Mouse (Mus musculus) embryonic fibroblast, embryonic 13.5 days (primary cell): ENCODE measurements around the gene Hpcal4. TPM values are rescaled to one million over a fixed set of nuclear protein-coding genes. Genes with fewer than 3 reads are reported as not detected.
"Not testable (repeated sequence)": the region's sequence is repeated elsewhere in the genome, so short reads cannot be mapped to it uniquely, and the experiment has no call there.

ENCODE experiments used
- H3K27ac ChIP-seq: 2 replicates; pipeline ENCODE4 v1.5.1; 2012; ENCODE audit warnings: low read length, control low read depth, inconsistent platforms; ENCODE audit not compliant: insufficient read depth
- H3K4me1 ChIP-seq: 2 replicates; pipeline ENCODE4 v1.6.1; 2011; ENCODE audit warnings: low read length; ENCODE audit not compliant: control insufficient read depth, insufficient read depth
- H3K4me3 ChIP-seq: 2 replicates; pipeline ENCODE4 v1.5.1; 2011; ENCODE audit warnings: mild to moderate bottlenecking, control low read depth, low read length; ENCODE audit not compliant: insufficient read depth
- CTCF ChIP-seq: IDR thresholded peaks from 2 replicates; pipeline ENCODE4 v1.5.1; 2011; ENCODE audit warnings: mild to moderate bottlenecking, control low read depth, low read length, moderate library complexity, borderline replicate concordance; ENCODE audit not compliant: insufficient read depth
- POLR2A ChIP-seq: IDR thresholded peaks from 2 replicates; pipeline ENCODE4 v1.6.1; 2011; ENCODE audit warnings: low read depth, mild to moderate bottlenecking, control low read depth, low read length, moderate library complexity
- polyA plus RNA-seq: library from polyadenylated mRNA; stranded (reverse); fragments of >200 nt; gene quantifications from 2 replicates; pipeline ENCODE4 v1.2.4, GENCODE M21; 2011; ENCODE audit warnings: low read depth; ENCODE audit not compliant: missing spikeins, insufficient read length

Hpcal4 gene
- polyA plus RNA-seq, 1 experiment = not detected

DNA sequence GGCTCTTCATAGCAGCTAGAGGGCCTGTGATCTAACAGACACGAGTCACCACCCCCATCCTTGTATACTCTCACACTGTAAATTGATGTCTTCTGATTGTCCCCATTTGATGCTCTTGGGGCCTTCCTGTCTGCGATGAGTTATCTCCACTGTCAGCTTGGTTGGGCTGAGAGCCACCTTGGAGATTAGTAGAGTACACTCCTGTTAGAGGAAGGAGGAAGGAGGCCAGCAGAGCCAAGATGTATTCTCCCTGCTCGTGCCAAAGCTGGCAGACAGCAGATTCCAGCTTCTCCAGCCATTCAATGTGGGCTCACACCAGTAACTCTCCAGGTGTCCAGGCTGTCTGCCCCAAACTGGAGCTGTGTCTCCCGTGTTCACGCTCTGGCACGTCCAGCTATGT lies 22.5 kb upstream of the Hpcal4 start:
- TF ChIP-seq POLR2A = no peak
- TF ChIP-seq CTCF = no peak
- no peak overlapping the region for H3K4me3 ChIP-seq
- no peak overlapping the region for H3K27ac ChIP-seq
- no peaks in the 10 kb centered on the region for H3K4me1 ChIP-seq

DNA sequence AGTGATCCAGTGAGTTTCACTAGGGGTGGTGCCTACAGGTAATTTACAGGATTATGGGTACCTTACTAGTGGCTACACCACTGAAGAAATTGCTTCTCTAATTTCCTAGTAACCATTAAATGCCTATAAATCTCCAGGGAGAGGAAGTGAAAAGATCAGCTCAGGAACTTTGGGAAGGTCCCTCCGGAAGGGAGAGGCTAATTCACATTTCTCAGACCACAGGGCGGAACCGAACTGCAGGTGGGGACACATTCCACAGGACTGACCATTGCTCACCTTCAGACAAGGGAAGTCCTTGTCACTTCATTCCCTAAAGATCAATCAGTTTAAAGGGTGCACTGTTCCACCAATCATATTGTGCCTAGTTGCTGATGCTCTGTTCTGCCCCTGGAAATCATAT lies 21.8 kb upstream of the Hpcal4 start:
- H3K27ac ChIP-seq, H3K4me3 ChIP-seq, H3K4me1 ChIP-seq: not testable (repeated sequence)

DNA sequence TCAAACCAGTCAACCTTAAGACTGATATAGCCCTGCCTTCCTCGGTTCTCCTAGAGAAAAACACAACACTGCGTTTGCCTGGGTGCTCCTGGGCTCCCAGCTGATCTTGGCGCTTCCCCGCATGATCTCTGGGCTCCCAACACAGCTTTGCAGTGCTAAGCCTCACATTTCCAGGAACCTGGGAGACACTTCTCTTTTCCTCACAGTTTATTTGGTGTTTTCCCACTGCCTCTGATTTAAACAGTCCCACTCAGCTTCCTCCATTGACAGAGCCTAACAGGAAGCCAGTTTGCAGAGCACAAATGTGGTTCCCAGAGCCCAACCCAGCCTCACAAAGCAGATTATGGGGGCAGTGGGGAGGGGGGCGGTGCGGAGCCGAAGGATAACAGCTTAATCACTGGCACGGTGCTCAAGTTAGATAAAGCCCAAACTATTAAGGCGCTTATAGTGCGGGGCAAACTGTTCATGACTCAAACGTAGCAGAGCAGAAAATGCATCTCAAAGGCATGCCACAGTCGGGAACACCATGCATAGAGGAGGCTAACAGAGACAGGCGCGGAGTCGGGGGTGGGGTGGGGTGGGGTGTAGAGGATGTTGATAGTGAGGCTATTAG lies 20.6 kb upstream of the Hpcal4 start:
- TF ChIP-seq CTCF = no peak
- no peak for TF ChIP-seq POLR2A
- H3K27ac ChIP-seq = no peak overlapping the region
- H3K4me1 ChIP-seq = no peaks in the 10 kb centered on the region
- no peak overlapping the region for H3K4me3 ChIP-seq

DNA sequence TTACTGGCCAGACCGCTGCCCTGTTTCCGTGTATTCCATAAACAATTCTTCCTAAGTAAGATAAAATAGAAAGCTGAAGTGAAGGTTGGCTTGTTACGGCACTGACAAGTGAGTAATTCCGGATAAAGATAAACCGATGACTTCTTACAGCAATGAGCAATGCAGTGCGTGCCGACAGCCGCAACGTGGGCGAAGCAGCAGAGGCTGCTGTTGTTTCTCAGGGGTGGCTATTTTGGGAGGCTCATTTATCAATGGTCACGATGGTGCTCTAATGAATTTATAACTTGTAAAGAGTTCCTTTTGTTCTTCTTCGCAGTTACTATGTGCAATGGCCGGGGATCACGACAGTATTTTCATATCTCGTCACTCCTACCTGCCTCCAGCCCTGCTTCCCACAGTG lies 18.9 kb upstream of the Hpcal4 start:
- Histone ChIP-seq H3K4me1 (no peaks in the 10 kb centered on the region), H3K27ac (no peak overlapping the region), H3K4me3 (no peak overlapping the region)
- TF ChIP-seq CTCF (no peak), POLR2A (no peak)

DNA sequence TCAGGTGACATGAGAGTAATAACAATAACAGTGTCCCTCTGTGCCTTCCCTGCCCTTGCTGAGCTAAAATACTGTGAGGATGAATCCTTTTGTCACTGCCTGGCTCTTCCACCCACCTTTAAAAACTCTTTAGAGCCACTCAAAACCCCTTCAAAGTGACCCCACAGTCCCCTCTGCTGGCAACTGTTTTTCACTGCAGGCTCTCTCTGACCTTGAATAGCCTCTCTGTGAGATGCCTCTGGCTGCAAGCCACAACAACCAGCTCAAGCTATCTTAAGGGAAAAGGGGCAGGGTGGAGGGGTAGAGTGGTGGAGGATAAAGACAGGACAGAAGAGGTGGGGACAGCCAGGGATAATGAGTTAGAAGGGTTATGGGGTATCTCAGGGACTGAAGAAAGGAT lies 11.2 kb upstream of the Hpcal4 start:
- Histone ChIP-seq H3K4me3 (no peak overlapping the region), H3K27ac (no peak overlapping the region), H3K4me1 (no peaks in the 10 kb centered on the region)
- TF ChIP-seq CTCF = no peak
- no peak for TF ChIP-seq POLR2A

DNA sequence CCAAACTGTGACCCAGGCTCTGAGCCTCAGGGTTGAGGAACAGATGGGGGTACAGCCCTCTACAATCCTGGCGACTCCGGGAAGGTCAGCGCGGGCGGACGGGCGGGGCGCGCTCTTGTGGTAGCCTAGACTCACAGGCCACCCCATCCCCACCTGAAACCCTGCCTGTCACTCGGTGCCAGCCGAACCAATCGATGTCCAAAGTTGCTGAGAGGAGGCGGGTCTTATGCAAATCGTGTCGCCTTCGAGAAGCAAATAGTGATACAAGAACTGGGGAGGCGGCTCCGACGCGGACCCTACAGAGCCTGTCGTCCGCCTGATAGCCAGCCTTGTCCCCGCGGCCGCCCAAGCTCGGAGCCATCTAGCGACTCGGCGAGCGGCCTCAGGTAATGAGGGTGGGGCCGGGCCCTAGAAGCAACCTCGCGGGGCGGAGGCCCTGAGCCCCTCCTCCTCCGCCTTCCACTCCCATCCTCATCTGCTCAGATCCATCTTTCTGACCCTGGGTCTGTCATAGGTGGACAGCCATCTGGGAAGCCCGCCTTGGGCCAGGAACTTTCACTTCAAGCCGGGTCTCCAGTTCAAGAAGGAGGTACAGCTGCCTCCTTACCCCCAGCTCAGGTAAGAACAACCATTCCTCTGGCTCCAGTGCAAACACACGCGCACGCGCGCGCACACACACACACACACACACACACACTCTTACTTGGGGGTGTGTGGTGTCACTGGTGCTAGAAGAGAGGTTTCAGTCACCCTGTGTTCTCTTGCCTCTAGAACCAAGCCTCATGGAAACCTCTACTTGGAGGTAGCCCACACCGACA lies 421 bp downstream of the Hpcal4 start:
- TF ChIP-seq CTCF = no peak
- TF ChIP-seq POLR2A = no peak
- H3K4me1 ChIP-seq = no peaks in the 10 kb centered on the region; the same call in 1 of the 2 replicates
- no peak overlapping the region for H3K27ac ChIP-seq
- peak overlapping the region; percentile 31 for H3K4me3 ChIP-seq

DNA sequence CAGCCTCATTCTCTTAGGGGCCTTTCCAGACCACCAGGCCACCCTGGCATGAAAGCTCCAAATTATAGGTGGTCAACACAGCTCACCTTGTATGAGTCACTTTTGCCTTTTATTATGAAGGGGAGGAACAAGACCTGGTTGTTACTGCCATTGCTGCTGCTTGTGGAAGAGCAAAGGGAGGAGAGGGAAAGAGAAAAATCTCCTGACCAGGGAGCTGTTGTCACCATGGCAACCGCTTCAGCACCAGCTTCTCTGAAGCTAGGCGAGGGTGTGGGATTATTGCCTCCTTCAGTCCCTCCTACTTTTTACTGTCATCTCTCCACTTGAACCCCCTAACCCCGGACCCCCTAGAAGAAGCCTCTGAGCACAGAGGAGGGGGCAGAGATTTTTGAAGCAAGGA lies 1.8 kb downstream of the Hpcal4 start:
- no peak for TF ChIP-seq CTCF
- no peak for TF ChIP-seq POLR2A
- Histone ChIP-seq H3K4me1 (no peaks in the 10 kb centered on the region; the same call in 1 of the 2 replicates), H3K27ac (no peak overlapping the region), H3K4me3 (no peak overlapping the region)

DNA sequence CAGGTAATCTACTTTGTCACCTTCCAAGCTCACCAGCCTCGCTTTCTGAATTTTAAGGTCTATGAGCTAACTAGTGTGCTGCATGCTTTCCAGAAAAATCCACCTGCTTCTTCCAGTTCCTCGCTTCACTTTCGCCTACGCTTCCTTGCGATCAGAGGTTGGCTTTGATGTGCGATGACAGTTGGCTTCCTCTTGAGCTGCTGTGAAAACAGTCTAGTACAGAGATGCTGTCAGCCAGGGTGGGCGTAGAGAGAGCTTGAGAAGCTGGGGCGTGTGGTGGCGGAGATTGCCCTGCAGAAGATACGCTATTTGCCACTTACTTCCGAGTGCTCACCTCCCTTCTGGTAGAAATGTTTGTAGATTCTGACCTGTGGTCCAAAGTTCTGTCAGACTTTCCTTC lies 9.3 kb downstream of the Hpcal4 start:
- TF ChIP-seq POLR2A = no peak
- no peak for TF ChIP-seq CTCF
- Histone ChIP-seq H3K27ac (no peak overlapping the region), H3K4me1 (no peaks in the 10 kb centered on the region), H3K4me3 (no peak overlapping the region)

DNA sequence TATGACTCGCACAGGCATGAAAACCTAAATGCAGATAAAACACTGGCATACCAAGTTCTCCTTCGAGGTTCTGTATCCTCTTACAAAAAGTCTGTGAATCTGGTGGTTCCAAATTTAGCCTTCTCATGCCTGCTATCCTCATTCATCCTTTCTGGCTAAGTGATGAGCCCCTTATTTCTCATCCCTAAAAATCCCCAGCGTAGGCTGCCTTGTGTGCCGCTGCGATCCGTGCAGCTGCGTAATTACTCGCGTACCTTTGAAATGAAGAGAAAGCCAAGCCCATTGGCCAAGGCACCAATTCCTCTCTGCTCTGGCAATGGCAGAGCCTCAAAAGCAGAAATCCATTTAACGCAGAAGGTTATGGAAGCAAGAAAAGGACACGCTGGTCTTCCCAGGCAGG lies 10.8 kb downstream of the Hpcal4 start:
- TF ChIP-seq POLR2A = no peak

DNA sequence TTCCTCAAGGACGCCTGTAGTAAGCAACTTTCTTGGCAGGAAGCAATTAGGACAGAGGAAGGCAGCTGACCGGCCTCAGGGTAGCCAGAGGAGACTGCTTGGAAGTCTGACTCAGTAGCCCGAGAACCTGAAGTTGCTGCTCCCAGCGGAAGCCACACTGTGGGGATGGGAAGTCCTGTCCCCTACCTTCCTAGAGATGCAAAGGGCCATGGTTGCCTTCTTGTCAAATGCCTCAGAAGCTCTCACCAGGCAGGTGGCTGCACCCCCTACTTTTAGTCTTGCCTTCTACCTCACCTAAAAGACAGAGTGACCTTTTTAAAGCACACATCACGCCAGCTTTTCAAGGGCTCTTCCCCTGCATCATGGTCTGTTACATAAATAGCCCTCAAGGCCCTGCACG lies 13.7 kb downstream of the Hpcal4 start:
- no peak for TF ChIP-seq POLR2A
- TF ChIP-seq CTCF = no peak
- Histone ChIP-seq H3K4me1 (no peaks in the 10 kb centered on the region), H3K27ac (no peak overlapping the region), H3K4me3 (no peak overlapping the region)

More for the DNA sequence above, 10.8 kb downstream of the Hpcal4 start:
- H3K27ac ChIP-seq = no peak overlapping the region
- H3K4me1 ChIP-seq = no peaks in the 10 kb centered on the region
- no peak overlapping the region for H3K4me3 ChIP-seq
